Mouse (Mus musculus) ES-E14 (cell line): Measurements from ENCODE around the gene Gtf2a1l.

Source experiments
- CHD2 ChIP-seq: IDR thresholded peaks from 2 replicates; pipeline ENCODE4 v1.6.1; 2014; ENCODE audit warnings: mild to moderate bottlenecking, low read depth, low read length, inconsistent platforms
- HCFC1 ChIP-seq: IDR thresholded peaks from 2 replicates; pipeline ENCODE4 v1.6.1; 2012; ENCODE audit warnings: low read length, inconsistent platforms, borderline replicate concordance; ENCODE audit not compliant: insufficient read depth
- MAFK ChIP-seq: IDR thresholded peaks from 2 replicates; pipeline ENCODE4 v1.6.1; 2014; ENCODE audit warnings: mild to moderate bottlenecking, low read depth, low read length, inconsistent platforms; ENCODE audit not compliant: insufficient read depth
- ZNF384 ChIP-seq: IDR thresholded peaks from 2 replicates; pipeline ENCODE4 v1.6.1; 2012; ENCODE audit warnings: low read depth, low read length, inconsistent platforms

DNA sequence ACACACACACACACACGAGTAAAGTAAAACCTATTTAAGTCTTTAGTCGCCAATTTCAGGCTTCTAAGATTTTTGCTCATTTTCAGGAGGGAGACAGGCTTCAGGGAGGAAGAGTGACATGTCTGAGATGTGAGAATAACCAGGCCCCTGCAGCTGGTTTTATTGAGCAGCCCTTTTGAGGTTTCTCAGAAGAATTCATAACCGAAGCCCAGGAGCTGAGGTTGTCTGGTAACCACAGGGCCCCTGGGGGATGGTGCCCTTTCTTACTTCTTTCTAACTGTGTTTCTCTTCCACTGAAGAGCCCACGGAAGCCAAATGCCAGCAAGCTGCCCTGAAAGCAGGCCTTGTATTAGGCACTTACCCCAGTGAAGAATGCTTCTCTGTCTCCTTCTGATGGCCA lies 47.5 kb upstream of the Gtf2a1l start:
- TF ChIP-seq HCFC1, result no peak
- TF ChIP-seq CHD2, result no peak
- TF ChIP-seq ZNF384, result no peak
- no peak for TF ChIP-seq MAFK
